Mouse (Mus musculus): ENCODE results near the gene Hmgb1.

Gene Hmgb1

DNA sequence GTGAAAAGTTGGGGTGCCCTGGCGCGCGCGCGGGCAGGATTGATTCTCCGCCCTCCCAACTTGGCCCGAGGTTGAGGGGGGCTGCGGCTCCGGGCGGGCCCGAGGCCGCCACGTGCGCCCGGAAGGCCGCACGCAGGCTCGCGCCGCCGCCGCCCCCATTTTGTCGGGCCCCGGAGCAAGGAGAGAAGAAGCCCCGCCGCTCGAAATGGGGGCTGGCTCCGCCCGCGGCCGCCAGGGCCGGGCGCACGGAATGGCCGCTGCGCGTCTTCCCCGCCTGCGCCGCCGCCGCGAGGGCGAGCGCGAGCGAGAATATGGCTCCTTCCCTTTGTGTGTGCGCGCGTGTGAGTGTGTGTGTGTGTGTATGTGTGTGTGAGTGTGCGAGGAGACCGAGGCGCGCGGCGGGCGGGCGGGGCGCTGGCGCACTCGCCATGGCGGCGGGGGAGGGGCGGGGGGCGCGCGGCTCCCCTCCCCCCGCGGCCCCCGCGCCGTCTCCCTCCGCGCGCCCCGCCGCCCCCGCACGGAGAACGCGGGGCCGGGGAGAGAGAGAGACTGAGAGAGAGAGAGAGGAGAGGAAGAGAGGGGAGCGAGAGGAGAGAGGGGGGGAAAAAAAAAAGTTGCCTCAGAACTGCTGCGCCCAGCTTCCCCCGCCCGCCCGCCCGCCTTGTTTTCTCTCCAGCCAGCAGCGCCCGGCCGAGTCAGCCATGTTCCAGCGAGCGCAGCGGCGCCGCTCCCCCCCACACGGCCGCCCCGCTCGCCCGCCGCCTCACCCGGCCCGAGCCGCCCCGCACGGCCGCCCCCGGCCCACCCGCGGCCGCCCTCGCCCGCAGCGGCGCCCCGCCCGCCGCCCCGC, 132.5 kb downstream of the Hmgb1 start:
- H3K36me3 ChIP-seq (ENCODE audit: insufficient read depth, low read length) = peaks cover 28% of the 10 kb centered on the region
- H3K27me3 ChIP-seq (ENCODE audit: insufficient read depth, low read length) = no peaks in the 10 kb centered on the region
- H3K4me3 ChIP-seq (replicated peaks; ENCODE audit: low read length) = peak overlapping the region; percentile 93
- H3K9me3 ChIP-seq (ENCODE audit: low read length) = no peaks in the 10 kb centered on the region
- H3K4me1 ChIP-seq (replicated peaks; ENCODE audit: low read depth, low read length) = peaks cover 37% of the 10 kb centered on the region
- no peak for TF ChIP-seq NANOG (IDR thresholded peaks at IDR 0.05; ENCODE audit: borderline replicate concordance, low read length)
- TF ChIP-seq POU5F1 (IDR thresholded peaks at IDR 0.05; ENCODE audit: borderline replicate concordance, low read length) = no peak
- no peak for TF ChIP-seq CTCF (conservative IDR thresholded peaks at IDR 0.05; ENCODE audit: low read length)

- peaks cover 44% of the 10 kb centered on the region for H3K4me1 ChIP-seq (replicated peaks; ENCODE audit: low read depth, low read length)
- H3K27me3 ChIP-seq (ENCODE audit: insufficient read depth, low read length) = no peaks in the 10 kb centered on the region
- H3K9me3 ChIP-seq (ENCODE audit: low read length) = no peaks in the 10 kb centered on the region
- TF ChIP-seq NANOG (IDR thresholded peaks at IDR 0.05; ENCODE audit: borderline replicate concordance, low read length) (no peak), CTCF (conservative IDR thresholded peaks at IDR 0.05; ENCODE audit: low read length) (no peak), POU5F1 (IDR thresholded peaks at IDR 0.05; ENCODE audit: borderline replicate concordance, low read length) (no peak)
- H3K4me3 ChIP-seq (replicated peaks; ENCODE audit: low read length) = peak overlapping the region; percentile 93
- H3K36me3 ChIP-seq (ENCODE audit: insufficient read depth, low read length) = peaks cover 34% of the 10 kb centered on the region
These were observed 133.1 kb downstream of the Hmgb1 start for GRCm38 (mm10) chr5:149051194-149051570.

DNA sequence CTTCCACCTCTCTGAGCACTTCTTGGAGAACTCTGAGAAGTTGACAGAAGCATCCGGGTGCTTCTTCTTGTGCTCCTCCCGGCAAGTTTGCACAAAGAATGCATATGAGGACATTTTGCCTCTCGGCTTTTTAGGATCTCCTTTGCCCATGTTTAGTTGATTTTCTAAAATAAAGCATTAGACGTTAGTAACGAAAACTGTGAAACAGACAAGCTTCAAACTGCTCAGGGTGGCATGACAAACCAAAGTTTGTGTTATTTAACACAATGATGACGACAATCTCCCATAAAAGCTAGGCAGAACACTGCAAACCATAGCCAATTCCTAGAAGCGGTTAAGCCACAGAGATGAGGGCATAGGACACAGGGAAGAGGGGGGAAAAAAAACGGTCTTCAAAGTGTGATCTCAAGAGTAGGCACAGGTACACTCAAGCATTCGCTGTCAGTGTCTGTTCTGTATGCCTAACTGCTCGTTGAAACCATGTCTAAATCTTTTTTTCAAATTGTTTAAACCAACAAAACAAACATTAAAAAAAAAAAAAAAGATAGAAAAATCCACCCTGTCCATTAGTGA, 133.6 kb downstream of the Hmgb1 start:
- TF ChIP-seq POU5F1 (IDR thresholded peaks at IDR 0.05; ENCODE audit: borderline replicate concordance, low read length) (no peak), CTCF (conservative IDR thresholded peaks at IDR 0.05; ENCODE audit: low read length) (no peak), NANOG (IDR thresholded peaks at IDR 0.05; ENCODE audit: borderline replicate concordance, low read length) (no peak)
- H3K4me1 ChIP-seq (replicated peaks; ENCODE audit: low read depth, low read length) = peaks cover 47% of the 10 kb centered on the region
- no peaks in the 10 kb centered on the region for H3K9me3 ChIP-seq (ENCODE audit: low read length)
- peak overlapping the region; percentile 93 for H3K4me3 ChIP-seq (replicated peaks; ENCODE audit: low read length)
- no peaks in the 10 kb centered on the region for H3K27me3 ChIP-seq (ENCODE audit: insufficient read depth, low read length)
- H3K36me3 ChIP-seq (ENCODE audit: insufficient read depth, low read length) = peaks cover 38% of the 10 kb centered on the region

GRCm38 (mm10) chr5:149049435-149049834, 134.9 kb downstream of the Hmgb1 start:
- Histone ChIP-seq H3K27me3 (ENCODE audit: insufficient read depth, low read length) (no peaks in the 10 kb centered on the region), H3K4me1 (replicated peaks; ENCODE audit: low read depth, low read length) (peaks cover 46% of the 10 kb centered on the region), H3K9me3 (ENCODE audit: low read length) (no peaks in the 10 kb centered on the region), H3K4me3 (replicated peaks; ENCODE audit: low read length) (no peak overlapping the region), H3K36me3 (ENCODE audit: insufficient read depth, low read length) (peaks cover 48% of the 10 kb centered on the region)
- no peak for TF ChIP-seq CTCF (conservative IDR thresholded peaks at IDR 0.05; ENCODE audit: low read length)
- TF ChIP-seq NANOG (IDR thresholded peaks at IDR 0.05; ENCODE audit: borderline replicate concordance, low read length) = no peak
- TF ChIP-seq POU5F1 (IDR thresholded peaks at IDR 0.05; ENCODE audit: borderline replicate concordance, low read length) = no peak

DNA sequence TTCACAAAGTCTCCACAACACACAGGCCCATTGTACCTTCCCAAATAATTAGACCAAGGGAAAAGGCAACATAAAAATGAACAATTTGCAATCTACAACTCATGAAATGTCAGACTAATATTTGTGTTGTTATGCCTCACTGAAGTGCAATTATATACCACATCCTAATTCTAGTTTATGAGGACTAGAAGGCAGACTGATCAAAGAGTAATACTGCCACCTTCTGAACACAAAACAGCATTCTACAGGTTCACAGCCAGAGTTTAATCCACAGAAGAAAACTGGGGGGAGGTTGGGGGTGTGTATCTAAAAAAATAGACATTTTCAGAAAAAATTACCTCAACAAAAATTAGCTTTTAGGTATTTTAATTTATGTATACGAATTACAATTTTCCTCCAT, 135.3 kb downstream of the Hmgb1 start:
- Histone ChIP-seq H3K4me3 (replicated peaks; ENCODE audit: low read length) (no peak overlapping the region), H3K27me3 (ENCODE audit: insufficient read depth, low read length) (no peaks in the 10 kb centered on the region), H3K9me3 (ENCODE audit: low read length) (no peaks in the 10 kb centered on the region), H3K4me1 (replicated peaks; ENCODE audit: low read depth, low read length) (peaks cover 41% of the 10 kb centered on the region), H3K36me3 (ENCODE audit: insufficient read depth, low read length) (peaks cover 48% of the 10 kb centered on the region)
- TF ChIP-seq NANOG (IDR thresholded peaks at IDR 0.05; ENCODE audit: borderline replicate concordance, low read length) = no peak
- TF ChIP-seq POU5F1 (IDR thresholded peaks at IDR 0.05; ENCODE audit: borderline replicate concordance, low read length) = no peak
- TF ChIP-seq CTCF (conservative IDR thresholded peaks at IDR 0.05; ENCODE audit: low read length) = no peak

GRCm38 (mm10) chr5:149046650-149047049, 137.6 kb downstream of the Hmgb1 start:
- H3K4me1 ChIP-seq (replicated peaks; ENCODE audit: low read depth, low read length) = peaks cover 36% of the 10 kb centered on the region
- peaks cover 48% of the 10 kb centered on the region for H3K36me3 ChIP-seq (ENCODE audit: insufficient read depth, low read length)
- no peak overlapping the region for H3K4me3 ChIP-seq (replicated peaks; ENCODE audit: low read length)

DNA sequence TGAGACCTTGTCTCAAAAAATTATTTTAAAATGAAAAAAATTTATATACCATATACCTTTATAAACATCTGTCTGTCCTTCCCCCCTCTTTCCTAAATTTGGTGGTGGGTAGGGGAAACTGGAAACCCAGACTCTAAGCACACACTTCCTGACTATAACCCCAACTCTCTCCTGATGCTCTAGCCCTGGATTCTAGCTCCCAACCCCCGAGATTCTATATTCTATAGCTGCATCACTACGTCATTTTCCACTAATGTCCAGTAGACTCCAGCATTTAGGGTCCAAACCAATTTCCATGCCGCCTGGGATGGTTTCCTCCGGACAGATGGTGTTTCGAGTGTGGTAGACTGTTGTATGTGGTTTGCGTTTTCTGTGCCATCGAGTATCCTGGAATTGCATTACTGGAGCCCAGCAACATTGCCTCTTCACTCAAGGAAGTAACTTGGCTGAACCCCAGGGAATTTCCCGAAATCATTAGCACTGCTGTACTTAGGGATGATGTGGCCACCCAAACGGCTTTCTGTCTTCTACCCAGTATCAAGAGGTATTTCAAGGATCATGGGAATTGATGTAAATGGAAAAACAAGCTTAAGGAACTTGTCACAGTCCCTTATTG, 138.7 kb downstream of the Hmgb1 start:
- Histone ChIP-seq H3K9me3 (ENCODE audit: low read length) (no peaks in the 10 kb centered on the region), H3K4me3 (replicated peaks; ENCODE audit: low read length) (no peak overlapping the region), H3K27me3 (ENCODE audit: insufficient read depth, low read length) (no peaks in the 10 kb centered on the region), H3K4me1 (replicated peaks; ENCODE audit: low read depth, low read length) (peaks cover 37% of the 10 kb centered on the region), H3K36me3 (ENCODE audit: insufficient read depth, low read length) (peaks cover 42% of the 10 kb centered on the region)
- TF ChIP-seq CTCF (conservative IDR thresholded peaks at IDR 0.05; ENCODE audit: low read length) = no peak
- TF ChIP-seq NANOG (IDR thresholded peaks at IDR 0.05; ENCODE audit: borderline replicate concordance, low read length) = no peak
- no peak for TF ChIP-seq POU5F1 (IDR thresholded peaks at IDR 0.05; ENCODE audit: borderline replicate concordance, low read length)

More at GRCm38 (mm10) chr5:149046650-149047049, 137.6 kb downstream of the Hmgb1 start:
- Histone ChIP-seq H3K9me3 (ENCODE audit: low read length) (no peaks in the 10 kb centered on the region), H3K27me3 (ENCODE audit: insufficient read depth, low read length) (no peaks in the 10 kb centered on the region)
- no peak for TF ChIP-seq CTCF (conservative IDR thresholded peaks at IDR 0.05; ENCODE audit: low read length)
- no peak for TF ChIP-seq NANOG (IDR thresholded peaks at IDR 0.05; ENCODE audit: borderline replicate concordance, low read length)
- TF ChIP-seq POU5F1 (IDR thresholded peaks at IDR 0.05; ENCODE audit: borderline replicate concordance, low read length) = no peak

DNA sequence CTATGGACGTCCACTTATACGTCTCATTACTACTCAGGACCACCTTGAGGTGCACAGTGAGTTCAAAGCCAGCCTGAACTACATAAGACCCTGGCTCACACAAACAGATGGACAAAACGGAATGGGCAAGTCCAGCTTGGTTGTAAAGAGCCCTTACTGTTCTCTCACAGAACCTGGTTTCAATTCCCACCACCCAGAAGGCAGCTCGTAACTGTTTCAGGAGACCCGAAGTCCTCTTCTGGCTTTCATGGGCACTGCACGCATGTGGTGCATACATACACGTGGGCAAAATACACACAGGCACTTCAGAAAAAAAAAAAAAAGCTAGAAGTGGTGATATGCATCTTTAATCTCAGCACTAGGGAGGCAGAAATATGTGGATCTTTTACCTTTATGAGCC, 139.2 kb downstream of the Hmgb1 start:
- no peaks in the 10 kb centered on the region for H3K9me3 ChIP-seq (ENCODE audit: low read length)
- H3K36me3 ChIP-seq (ENCODE audit: insufficient read depth, low read length) = peaks cover 37% of the 10 kb centered on the region
- TF ChIP-seq POU5F1 (IDR thresholded peaks at IDR 0.05; ENCODE audit: borderline replicate concordance, low read length) (no peak), CTCF (conservative IDR thresholded peaks at IDR 0.05; ENCODE audit: low read length) (no peak), NANOG (IDR thresholded peaks at IDR 0.05; ENCODE audit: borderline replicate concordance, low read length) (no peak)
- H3K4me3 ChIP-seq (replicated peaks; ENCODE audit: low read length) = no peak overlapping the region
- H3K4me1 ChIP-seq (replicated peaks; ENCODE audit: low read depth, low read length) = peaks cover 36% of the 10 kb centered on the region
- no peaks in the 10 kb centered on the region for H3K27me3 ChIP-seq (ENCODE audit: insufficient read depth, low read length)
